Mouse (Mus musculus) heart, postnatal 0 days (tissue): ENCODE data around the gene Gimap8. TPM values are rescaled to one million over a fixed set of nuclear protein-coding genes. Genes with fewer than 3 reads are reported as not detected.
"Not testable (repeated sequence)": the region's sequence is repeated elsewhere in the genome, so short reads cannot be mapped to it uniquely, and the experiment has no call there.

Experiments
- ATAC-seq: fragments of 200-750 bp; cut with Nextera tagmentation; 2 replicates; pipeline ENCODE4 v1.8.0; 2017; ENCODE audit warnings: low read depth, moderate number of reproducible peaks, moderate library complexity; ENCODE audit not compliant: insufficient read depth
- DNase-seq: peaks from one replicate; pipeline ENCODE4 v3.0.0-alpha.2; 2016; ENCODE audit warnings: low spot score
- H3K27ac ChIP-seq: fragments of 300-500 bp; sonication (generic); 2 replicates; pipeline ENCODE4 v1.5.1; 2014; ENCODE audit warnings: low read depth, mild to moderate bottlenecking
- H3K27me3 ChIP-seq: fragments of 300-500 bp; sonication (generic); 2 replicates; pipeline ENCODE4 v1.6.1; 2014; ENCODE audit warnings: low read length, mixed read lengths; ENCODE audit not compliant: control insufficient read depth, insufficient read depth
- H3K36me3 ChIP-seq: fragments of 300-500 bp; sonication (generic); replicated peaks from 2 replicates; pipeline ENCODE4 v1.6.1; 2014; ENCODE audit warnings: low read length, mixed read lengths; ENCODE audit not compliant: control insufficient read depth, insufficient read depth
- H3K4me1 ChIP-seq: fragments of 300-500 bp; sonication (generic); 2 replicates; pipeline ENCODE4 v1.6.1; 2014; ENCODE audit warnings: antibody characterized with exemption; ENCODE audit not compliant: control insufficient read depth, insufficient read depth
- H3K4me2 ChIP-seq: fragments of 300-500 bp; sonication (generic); 2 replicates; pipeline ENCODE4 v1.6.1; 2014; ENCODE audit warnings: low read depth, mild to moderate bottlenecking, low read length, moderate library complexity
- H3K4me3 ChIP-seq: fragments of 300-500 bp; sonication (generic); 2 replicates; pipeline ENCODE4 v1.5.1; 2014; ENCODE audit warnings: low read depth, low read length
- H3K9ac ChIP-seq: fragments of 300-500 bp; sonication (generic); replicated peaks from 2 replicates; pipeline ENCODE4 v1.6.1; 2014; ENCODE audit warnings: low read depth, low read length, mixed read lengths
- H3K9me3 ChIP-seq: fragments of 300-500 bp; sonication (generic); replicated peaks from 2 replicates; pipeline ENCODE4 v1.6.1; 2016; ENCODE audit warnings: low read length; ENCODE audit not compliant: control insufficient read depth
- CTCF ChIP-seq: IDR thresholded peaks from 2 replicates; pipeline ENCODE4 v1.5.1; 2016; ENCODE audit warnings: antibody characterized with exemption, control low read depth, low read depth
- EP300 ChIP-seq: IDR thresholded peaks from 2 replicates; pipeline ENCODE4 v1.6.1; 2016; ENCODE audit warnings: antibody characterized with exemption, low read depth
- WGBS: fragments of 180-500 bp; shearing (Covaris S2); extraction: QIAGEN DNeasy Blood & Tissue Kit; methylation state at CpG from one replicate; pipeline ENCODE4 v1.1.7; 2014; 5-methylcytosine and 5-hydroxymethylcytosine counted together
- polyA plus RNA-seq: library from polyadenylated mRNA; unstranded; fragments of >200 nt; fragmentation: Nextera tagmentation; extraction: Ambion mirVana; gene quantifications from 2 replicates; pipeline ENCODE4 v1.2.1, GENCODE M21; 2015
- total RNA-seq: library from RNA; depleted of rRNA; stranded (reverse); fragments of >200 nt; gene quantifications from 2 replicates; pipeline ENCODE4 v1.2.3, GENCODE M21; 2014; ENCODE audit warnings: low replicate concordance

Gene Gimap8
- total and polyA plus RNA-seq, 2 experiments from 2014 or later, result 0.15 to 2.7 TPM

- no peaks in the 10 kb centered on the region for H3K9me3 ChIP-seq
- ATAC-seq, result no peak
- H3K27me3 ChIP-seq, result no peaks in the 10 kb centered on the region
- H3K9ac ChIP-seq, result no peak overlapping the region
- no peak overlapping the region for H3K27ac ChIP-seq
- DNase-seq, result no peak
- no peak overlapping the region for H3K4me2 ChIP-seq
- H3K4me3 ChIP-seq, result no peak overlapping the region
- TF ChIP-seq EP300 (no peak), CTCF (no peak)
- WGBS, result 43% methylated on average over 7 of the region's 7 CpGs
- no peaks in the 10 kb centered on the region for H3K4me1 ChIP-seq
- peaks cover 26% of the 10 kb centered on the region; the same call in 1 of the 2 replicates for H3K36me3 ChIP-seq
Measured at GRCm38 (mm10) chr6:48609512-48609911, 37.5 kb upstream of the Gimap8 start.

GRCm38 (mm10) chr6:48610657-48611056 is 36.4 kb upstream of the Gimap8 start:
- Histone ChIP-seq H3K27me3 (no peaks in the 10 kb centered on the region), H3K4me3 (no peak overlapping the region), H3K36me3 (peaks cover 24% of the 10 kb centered on the region; the same call in 1 of the 2 replicates), H3K4me2 (no peak overlapping the region), H3K4me1 (no peaks in the 10 kb centered on the region), H3K27ac (no peak overlapping the region), H3K9ac (no peak overlapping the region), H3K9me3 (no peaks in the 10 kb centered on the region)
- DNase-seq, result no peak
- TF ChIP-seq EP300 (no peak), CTCF (no peak)
- whole genome bisulfite sequencing, result 82% methylated on average over 3 of the region's 3 CpGs
- ATAC-seq, result no peak

GRCm38 (mm10) chr6:48613464-48613863 is 33.6 kb upstream of the Gimap8 start:
- no peaks in the 10 kb centered on the region for H3K27me3 ChIP-seq
- ATAC-seq (no peak), DNase-seq (no peak)
- H3K9ac ChIP-seq, result no peak overlapping the region
- H3K27ac ChIP-seq, result no peak overlapping the region
- TF ChIP-seq EP300, result no peak
- no peak for TF ChIP-seq CTCF
- peaks cover 34% of the 10 kb centered on the region for H3K36me3 ChIP-seq
- no peaks in the 10 kb centered on the region for H3K9me3 ChIP-seq
- no peak overlapping the region for H3K4me3 ChIP-seq
- H3K4me1 ChIP-seq, result no peaks in the 10 kb centered on the region
- no peak overlapping the region for H3K4me2 ChIP-seq
- WGBS, result 70% methylated on average over 4 of the region's 4 CpGs

- Histone ChIP-seq H3K4me3 (no peak overlapping the region), H3K4me2 (no peak overlapping the region), H3K27ac (no peak overlapping the region), H3K27me3 (no peaks in the 10 kb centered on the region), H3K9ac (no peak overlapping the region), H3K4me1 (no peaks in the 10 kb centered on the region), H3K9me3 (no peaks in the 10 kb centered on the region), H3K36me3 (peaks cover 43% of the 10 kb centered on the region)
- no peak for DNase-seq
- WGBS, result 85% methylated on average over 5 of the region's 5 CpGs
- no peak for ATAC-seq
- TF ChIP-seq EP300 (no peak), CTCF (no peak)
Measured at GRCm38 (mm10) chr6:48614756-48615155, 32.3 kb upstream of the Gimap8 start.

GRCm38 (mm10) chr6:48620031-48620430 is 27.0 kb upstream of the Gimap8 start:
- no peaks in the 10 kb centered on the region for H3K9me3 ChIP-seq
- 94% methylated on average over 30 of the region's 30 CpGs for WGBS

GRCm38 (mm10) chr6:48622186-48622843 is 24.7 kb upstream of the Gimap8 start:
- H3K4me1 ChIP-seq, H3K9me3 ChIP-seq, DNase-seq, H3K27ac ChIP-seq, H3K27me3 ChIP-seq, H3K9ac ChIP-seq, H3K4me2 ChIP-seq, ATAC-seq, H3K4me3 ChIP-seq: not testable (repeated sequence)
- peaks cover 27% of the 10 kb centered on the region for H3K36me3 ChIP-seq
- WGBS, result 87% methylated on average over 8 of the region's 8 CpGs

More at GRCm38 (mm10) chr6:48620031-48620430, 27.0 kb upstream of the Gimap8 start:
- no peak for TF ChIP-seq CTCF
- DNase-seq (no peak), ATAC-seq (no peak)
- H3K4me1 ChIP-seq, result no peaks in the 10 kb centered on the region
- no peak overlapping the region for H3K9ac ChIP-seq
- no peak overlapping the region for H3K4me2 ChIP-seq
- H3K36me3 ChIP-seq, result peaks cover 34% of the 10 kb centered on the region
- no peak overlapping the region for H3K4me3 ChIP-seq
- H3K27me3 ChIP-seq, result no peaks in the 10 kb centered on the region
- H3K27ac ChIP-seq, result no peak overlapping the region
